Mouse (Mus musculus): ENCODE measurements around the gene Trim34a. TPM values are rescaled to one million over a fixed set of nuclear protein-coding genes. Genes with fewer than 3 reads are reported as not detected.

Gene Trim34a
- 13.1 and 16.5 TPM in 2 replicates for total RNA-seq (2023)

DNA sequence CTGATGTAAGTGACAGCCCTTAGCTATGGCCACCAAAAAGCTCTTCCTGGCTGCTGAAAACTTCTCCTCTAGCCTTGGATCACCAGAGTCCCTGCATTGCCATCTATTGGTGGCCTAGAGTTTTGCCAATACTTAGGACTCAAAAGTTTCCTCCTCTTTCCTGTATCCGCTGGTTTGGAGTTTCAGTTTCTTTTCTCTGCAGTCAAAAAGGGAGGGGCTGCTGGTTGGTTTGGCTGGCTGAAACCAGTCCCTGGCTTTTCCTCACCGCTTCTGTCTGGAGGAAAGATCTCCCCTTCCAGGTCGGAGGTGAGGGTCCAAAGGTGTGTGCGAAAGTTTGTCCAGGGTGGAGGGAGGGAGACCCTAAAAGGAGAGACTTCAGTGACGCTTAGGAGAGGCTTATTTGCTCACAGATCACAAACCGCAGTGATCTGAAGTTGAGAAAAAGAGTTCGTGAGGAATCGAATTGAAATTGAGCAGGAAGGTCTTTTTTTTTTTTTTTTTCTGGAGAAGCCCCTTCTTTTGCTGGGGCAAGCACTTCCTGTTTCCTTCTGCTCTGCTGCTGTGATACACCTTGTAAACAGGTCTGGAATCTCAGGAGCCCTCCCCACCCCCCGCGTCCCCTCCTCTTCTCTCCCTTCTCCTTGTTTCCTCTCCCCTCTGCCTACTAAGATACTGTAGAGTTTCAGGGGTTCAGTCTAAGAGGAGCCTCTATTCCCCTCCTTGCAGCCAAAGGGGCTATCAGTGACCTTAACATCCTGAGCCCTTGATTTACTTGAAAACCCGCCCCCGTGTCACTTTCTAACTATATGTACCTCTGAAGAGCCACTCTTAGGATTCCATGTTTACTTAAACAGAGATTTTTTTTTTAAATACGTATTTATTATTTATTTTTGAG lies at the start of gene Trim34a:
Trim34a (plus strand) TSS at position 171 of the 895 bp plus-strand sequence.

DNA sequence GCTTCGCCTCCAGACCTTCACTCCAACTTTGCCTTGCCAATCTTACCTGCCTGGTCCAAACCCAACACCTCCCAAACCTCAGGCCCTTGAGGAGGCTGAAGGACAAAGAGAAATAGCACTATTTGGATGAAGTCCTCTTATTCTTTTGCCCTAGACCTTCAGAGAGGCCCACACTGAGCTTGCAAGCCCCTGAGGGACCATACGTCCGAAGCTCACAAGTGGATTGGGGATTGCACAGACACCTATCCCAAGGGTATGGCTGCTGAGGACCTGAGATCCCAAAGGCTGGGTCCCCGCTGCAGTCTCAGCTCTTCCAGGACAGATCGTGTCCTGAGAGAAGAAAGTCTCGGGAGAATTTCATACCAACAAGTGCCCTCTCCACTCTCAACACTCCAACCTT lies 48.4 kb upstream of the Trim34a start, which contains the start of gene Olfr649:
Olfr649 (minus strand) TSS at position 101 of the 400 bp plus-strand sequence.

DNA sequence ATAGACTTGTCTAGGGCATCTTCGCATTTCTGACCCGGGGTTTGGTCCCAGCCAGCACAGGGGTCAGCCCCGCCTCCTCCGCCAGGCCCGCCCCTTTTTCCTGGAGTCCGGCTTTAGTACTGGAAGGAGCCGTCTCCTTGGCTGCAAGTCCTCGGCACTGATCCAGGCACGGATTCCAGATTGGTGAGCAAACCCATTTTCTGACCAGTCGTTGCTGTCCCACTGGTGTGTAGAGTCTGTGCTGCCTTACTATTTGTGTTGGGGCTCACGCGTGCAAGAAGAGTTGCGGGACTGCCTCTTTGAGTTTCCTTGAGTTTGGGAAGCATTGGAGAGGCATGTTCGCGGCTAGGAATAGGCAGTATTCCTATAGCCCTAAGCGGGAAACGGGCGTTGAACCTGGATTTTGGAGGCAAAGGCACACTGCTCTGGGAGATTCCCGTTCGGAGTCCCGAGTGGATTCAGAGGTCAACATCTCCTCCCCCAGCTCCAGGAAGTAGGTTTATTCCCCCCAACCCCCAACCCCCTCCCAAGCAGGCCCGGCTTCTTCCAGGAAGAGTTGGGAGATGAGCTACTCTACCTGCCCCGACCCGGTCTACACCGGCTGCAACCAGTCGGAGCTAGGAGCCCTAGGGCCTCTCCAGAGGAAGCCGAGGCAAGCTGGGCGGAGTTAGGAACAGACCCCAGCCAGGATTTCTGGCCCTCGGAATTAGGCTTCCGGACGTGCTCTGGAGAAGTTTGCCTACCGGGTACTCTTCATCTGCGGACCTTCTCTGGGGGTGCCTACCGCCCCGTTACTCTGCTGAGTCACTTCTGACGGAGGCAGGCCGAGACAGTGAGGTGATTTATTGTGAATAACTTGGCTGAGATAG lies 25.3 kb upstream of the Trim34a start, which contains the start of gene Trim6:
Trim6 (plus strand) TSS at position 93 of the 869 bp plus-strand sequence.

DNA sequence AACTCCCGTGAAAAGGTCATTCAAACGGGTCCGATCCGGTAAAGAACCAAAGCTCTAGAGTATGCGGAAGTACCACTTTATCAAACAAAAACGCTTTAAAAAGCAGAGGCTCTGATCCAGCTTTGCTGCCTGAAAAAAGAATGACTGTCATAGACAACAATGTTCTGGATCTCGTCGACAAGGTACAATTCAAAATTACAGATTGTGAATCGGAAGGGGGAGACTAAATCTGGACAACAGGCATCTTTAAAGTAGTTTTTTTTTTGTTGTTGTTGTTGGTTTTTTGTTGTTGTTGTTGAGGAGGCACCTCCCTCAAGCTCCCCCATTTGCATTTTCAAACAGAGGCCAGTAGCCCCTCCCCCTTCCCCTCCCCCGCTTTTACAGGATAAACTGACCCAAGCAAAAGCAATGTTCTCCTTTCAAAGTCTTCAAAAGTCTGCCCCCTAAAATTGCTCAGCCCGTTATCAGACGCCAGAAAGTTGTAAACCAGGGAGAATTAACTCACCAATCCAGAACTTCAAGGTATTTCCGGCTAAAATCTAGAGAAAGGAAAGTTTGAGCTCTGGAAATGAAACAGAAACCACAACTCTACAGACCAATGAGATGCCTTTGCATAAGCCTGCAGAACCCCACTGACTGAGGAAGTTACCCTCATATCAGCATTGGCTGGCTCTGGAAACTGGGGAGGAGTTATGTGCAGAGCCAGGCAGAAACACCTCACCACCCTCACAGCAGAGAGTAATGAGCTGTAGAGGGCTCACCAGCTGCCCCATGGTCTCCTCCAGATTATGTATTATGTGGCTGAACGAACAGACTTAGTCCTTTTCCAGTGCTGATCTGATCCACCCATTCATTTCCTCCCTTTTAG lies 43.6 kb downstream of the Trim34a start, which contains the start of gene Trim5:
Trim5 (minus strand) TSS at position 519 of the 868 bp plus-strand sequence.

Other genes with a start within 250 kb of the Trim34a start
- not detected in 2 replicates for gene Olfr638, start 245.7 kb upstream of the Trim34a start, total RNA-seq (2023)
- 0.07 and 0.09 TPM in 2 replicates for gene Olfr639, start 227.2 kb upstream of the Trim34a start, total RNA-seq (2023)
- gene Olfr640, start 218.9 kb upstream of the Trim34a start, total RNA-seq (2023), result not detected in 2 replicates
- not detected in 2 replicates for gene Olfr641, start 209.0 kb upstream of the Trim34a start, total RNA-seq (2023)
- not detected in 2 replicates for gene Olfr642, start 191.8 kb upstream of the Trim34a start, total RNA-seq (2023)
- gene 4930516K23Rik, start 183.0 kb upstream of the Trim34a start, total RNA-seq (2023), result not detected in 2 replicates
- gene Olfr644, start 172.6 kb upstream of the Trim34a start, total RNA-seq (2023), result not detected in 2 replicates
- not detected in 2 replicates for gene Olfr645, start 159.0 kb upstream of the Trim34a start, total RNA-seq (2023)
- gene Olfr646, start 139.6 kb upstream of the Trim34a start, total RNA-seq (2023), result 0.11 TPM in 1 of 2 replicates, not detected in the other
- not detected in 2 replicates for gene Ubqln5, start 114.6 kb upstream of the Trim34a start, total RNA-seq (2023)
- not detected in 2 replicates for gene Olfr643, start 107.1 kb upstream of the Trim34a start, total RNA-seq (2023)
- gene Ubqln3, start 101.2 kb upstream of the Trim34a start, total RNA-seq (2023), result not detected in 2 replicates
- not detected in 2 replicates for gene Ubqlnl, start 93.9 kb upstream of the Trim34a start, total RNA-seq (2023)
- gene Olfm5, start 79.6 kb upstream of the Trim34a start, total RNA-seq (2023), result not detected in 2 replicates
- gene Olfr648, start 61.1 kb upstream of the Trim34a start, total RNA-seq (2023), result 0.18 TPM in 1 of 2 replicates, not detected in the other
- gene Olfr649, start 48.5 kb upstream of the Trim34a start, total RNA-seq (2023), result not detected in 2 replicates
- gene Trim6, start 25.7 kb upstream of the Trim34a start, total RNA-seq (2023), result 1.9 and 6.6 TPM in 2 replicates
- 13.6 and 14.6 TPM in 2 replicates for gene Trim5, start 43.6 kb downstream of the Trim34a start, total RNA-seq (2023)
- 69.1 and 76.5 TPM in 2 replicates for gene Trim12a, start 71.0 kb downstream of the Trim34a start, total RNA-seq (2023)
- 1.2 and 1.3 TPM in 2 replicates for gene Trim34b, start 85.0 kb downstream of the Trim34a start, total RNA-seq (2023)
- gene Trim12c, start 108.9 kb downstream of the Trim34a start, total RNA-seq (2023), result 25.2 and 27.9 TPM in 2 replicates
- 62.0 and 62.1 TPM in 2 replicates for gene Trim30b, start 125.4 kb downstream of the Trim34a start, total RNA-seq (2023)
- 0.39 TPM in 1 of 2 replicates, not detected in the other for gene Trim30c, start 156.4 kb downstream of the Trim34a start, total RNA-seq (2023)
- 35.5 and 45.3 TPM in 2 replicates for gene Trim30a, start 220.7 kb downstream of the Trim34a start, total RNA-seq (2023)

Measured in neutrophil, adult 65 days (primary cell).